Mouse (Mus musculus): ENCODE measurements around the gene Foxp1.

GRCm38 (mm10) chr6:99343815-99344214 is 178.7 kb downstream of the Foxp1 start:
- TF ChIP-seq POLR2A (IDR thresholded peaks at IDR 0.05; ENCODE audit: low read depth, low read length) (no peak), CTCF (IDR thresholded peaks at IDR 0.05; ENCODE audit: extremely low read depth, insufficient read depth, insufficient read length, insufficient replicate concordance) (no peak)
